Mouse (Mus musculus) kidney, postnatal 0 days (tissue): ENCODE results near the gene Galns. TPM values are rescaled to one million over a fixed set of nuclear protein-coding genes. Genes with fewer than 3 reads are reported as not detected.

Experiments
- ATAC-seq: fragments of 200-750 bp; cut with Nextera tagmentation; replicated peaks from 2 replicates; pipeline ENCODE4 v1.8.0; 2017; ENCODE audit warnings: low read depth, moderate number of reproducible peaks, moderate TSS enrichment, moderate library complexity; ENCODE audit not compliant: low FRiP score
- DNase-seq: peaks from one replicate; pipeline ENCODE4 v3.0.0-alpha.2; 2016; ENCODE audit warnings: low spot score
- H3K27ac ChIP-seq: fragments of 300-500 bp; sonication (generic); 2 replicates; pipeline ENCODE4 v1.5.1; 2014; ENCODE audit warnings: mild to moderate bottlenecking
- H3K27me3 ChIP-seq: fragments of 300-500 bp; sonication (generic); 2 replicates; pipeline ENCODE4 v1.6.1; 2014; ENCODE audit warnings: low read length, mixed read lengths; ENCODE audit not compliant: insufficient read depth
- H3K36me3 ChIP-seq: fragments of 300-500 bp; sonication (generic); 2 replicates; pipeline ENCODE4 v1.6.1; 2014; ENCODE audit warnings: low read length, mixed read lengths; ENCODE audit not compliant: insufficient read depth
- H3K4me1 ChIP-seq: fragments of 300-500 bp; sonication (generic); replicated peaks from 2 replicates; pipeline ENCODE4 v1.6.1; 2014; ENCODE audit warnings: antibody characterized with exemption, low read length, mixed read lengths; ENCODE audit not compliant: insufficient read depth
- H3K4me2 ChIP-seq: fragments of 300-500 bp; sonication (generic); 2 replicates; pipeline ENCODE4 v1.6.1; 2014; ENCODE audit warnings: mild to moderate bottlenecking, low read length, moderate library complexity, mixed read lengths
- H3K4me3 ChIP-seq: fragments of 300-500 bp; sonication (generic); replicated peaks from 2 replicates; pipeline ENCODE4 v1.5.1; 2014; ENCODE audit warnings: low read depth, low read length
- H3K9ac ChIP-seq: fragments of 300-500 bp; sonication (generic); 2 replicates; pipeline ENCODE4 v1.6.1; 2014; ENCODE audit warnings: low read depth, low read length
- H3K9me3 ChIP-seq: fragments of 300-500 bp; sonication (generic); replicated peaks from 2 replicates; pipeline ENCODE4 v1.6.1; 2016; ENCODE audit warnings: low read length, inconsistent platforms, mixed read lengths
- CTCF ChIP-seq: IDR thresholded peaks from 2 replicates; pipeline ENCODE4 v1.5.1; 2016; ENCODE audit warnings: antibody characterized with exemption, low read depth, mild to moderate bottlenecking, moderate library complexity
- WGBS: fragments of 180-500 bp; shearing (Covaris S2); extraction: QIAGEN DNeasy Blood & Tissue Kit; methylation state at CpG from one replicate; pipeline ENCODE4 v1.1.7; 2014; 5-methylcytosine and 5-hydroxymethylcytosine counted together
- polyA plus RNA-seq: library from polyadenylated mRNA; unstranded; fragments of >200 nt; fragmentation: Nextera tagmentation; extraction: Ambion mirVana; gene quantifications from 2 replicates; pipeline ENCODE4 v1.2.1, GENCODE M21; 2015

The Galns gene
- polyA plus RNA-seq, 1 experiment from 2014 or later, result 19.4 TPM

DNA sequence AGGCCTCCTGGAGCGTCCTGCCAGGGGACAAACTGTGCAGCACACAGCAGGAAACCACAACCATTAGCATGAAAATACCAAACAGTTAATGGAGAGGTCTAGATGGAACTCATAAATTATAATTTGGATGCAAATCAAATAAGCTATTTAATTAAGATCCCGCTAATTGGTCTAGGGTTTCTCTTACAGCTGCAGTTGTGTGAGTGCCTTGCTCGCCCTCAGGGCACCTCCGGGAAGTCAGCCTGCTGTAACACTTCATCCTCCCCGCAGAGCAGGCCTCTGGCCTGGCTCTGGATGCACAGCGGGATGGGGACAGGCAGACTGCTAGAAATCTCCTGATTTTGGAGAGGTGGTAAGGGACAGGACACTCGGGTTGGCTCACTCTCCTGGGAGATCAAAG is 25.1 kb downstream of the Galns start:
- Histone ChIP-seq H3K4me3 (no peak overlapping the region), H3K9me3 (no peaks in the 10 kb centered on the region), H3K4me2 (no peak overlapping the region), H3K4me1 (0 out of 2 replicates have a peak, but pooled peaks cover 7% of the 10 kb centered on the region), H3K9ac (no peak overlapping the region), H3K27me3 (no peaks in the 10 kb centered on the region), H3K36me3 (no peaks in the 10 kb centered on the region), H3K27ac (0 out of 2 replicates have a peak overlapping the region, but pooled peaks have one; percentile 37)
- ATAC-seq (no peak), DNase-seq (no peak)
- WGBS, result 40% methylated on average over 7 of the region's 7 CpGs
- no peak for TF ChIP-seq CTCF

DNA sequence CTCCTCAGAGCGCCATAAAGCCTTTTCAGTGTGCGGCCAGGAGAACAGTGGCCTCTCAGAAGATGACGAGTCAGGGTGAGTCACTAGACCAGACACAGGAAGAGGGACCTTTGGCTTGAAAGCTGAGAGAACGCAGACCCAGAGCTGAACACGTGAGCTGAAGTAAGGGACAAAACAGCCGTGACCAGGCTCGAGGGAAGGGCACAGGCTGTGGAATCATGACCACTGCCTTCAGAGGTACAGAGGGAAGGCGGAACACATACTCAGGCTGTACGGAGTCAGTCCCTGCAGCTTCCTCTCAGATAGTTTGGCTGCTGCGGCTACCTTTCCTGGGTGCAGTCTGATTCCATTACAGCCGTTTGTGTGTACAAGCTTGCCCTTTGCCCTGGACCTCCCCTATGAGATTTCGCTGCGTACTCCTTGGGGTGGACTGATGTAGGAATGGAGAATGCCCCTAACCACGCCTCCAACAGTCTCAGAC is 25.8 kb downstream of the Galns start:
- no peaks in the 10 kb centered on the region for H3K27me3 ChIP-seq
- peak; percentile 33; the same call in 1 of the 2 replicates for ATAC-seq
- no peak overlapping the region for H3K4me3 ChIP-seq
- 35% methylated on average over 14 of the region's 14 CpGs for WGBS
- 0 out of 2 replicates have a peak overlapping the region, but pooled peaks have one; percentile 37 for H3K27ac ChIP-seq
- H3K4me1 ChIP-seq, result 0 out of 2 replicates have a peak, but pooled peaks cover 7% of the 10 kb centered on the region
- H3K9ac ChIP-seq, result no peak overlapping the region
- H3K36me3 ChIP-seq, result no peaks in the 10 kb centered on the region
- no peak for TF ChIP-seq CTCF
- H3K4me2 ChIP-seq, result no peak overlapping the region
- no peaks in the 10 kb centered on the region for H3K9me3 ChIP-seq
- no peak for DNase-seq

DNA sequence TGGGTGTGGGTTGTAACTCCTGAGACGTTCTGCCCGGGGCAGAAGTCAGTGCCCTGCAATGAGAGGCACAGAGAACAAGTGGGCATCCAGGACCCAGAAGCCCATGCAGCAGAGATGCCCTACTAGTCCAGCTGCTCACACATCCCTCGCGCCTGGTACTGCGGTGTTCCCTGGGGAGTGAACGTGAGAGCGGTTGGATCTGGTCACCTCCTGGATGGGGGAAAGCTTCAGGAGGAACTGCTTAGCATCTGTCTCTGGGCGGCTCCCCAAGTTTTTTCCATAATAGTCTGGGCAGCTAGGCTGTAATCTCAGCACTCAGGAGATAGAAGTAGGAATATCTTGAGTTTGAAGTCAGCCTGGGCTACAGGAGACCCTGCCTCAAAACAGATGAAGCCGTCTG is 26.3 kb downstream of the Galns start:
- TF ChIP-seq CTCF, result no peak

DNA sequence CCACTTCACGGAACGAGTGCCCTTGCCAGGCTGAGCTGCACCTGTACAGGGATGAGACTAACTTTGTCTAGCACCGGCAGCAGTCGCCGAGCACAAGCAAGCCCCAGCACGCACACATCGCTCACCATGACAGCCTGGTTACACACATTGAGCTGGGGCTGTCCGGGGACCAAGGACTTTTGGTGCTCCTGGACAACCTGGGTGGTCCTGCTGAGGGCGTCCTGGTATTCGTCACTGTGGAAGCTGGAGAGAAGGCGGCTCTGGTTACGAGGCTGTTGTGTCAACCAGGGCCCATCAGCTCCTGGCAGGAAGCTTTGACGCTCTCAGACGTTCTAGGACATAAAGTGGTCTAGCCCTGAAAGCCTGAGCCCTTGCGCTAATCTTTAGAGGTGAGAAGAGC is 30.3 kb downstream of the Galns start:
- TF ChIP-seq CTCF, result no peak
- WGBS, result 52% methylated on average over 14 of the region's 15 CpGs
- peaks cover 22% of the 10 kb centered on the region for H3K4me1 ChIP-seq
- no peak overlapping the region for H3K27ac ChIP-seq
- no peak overlapping the region for H3K4me3 ChIP-seq
- no peaks in the 10 kb centered on the region for H3K27me3 ChIP-seq
- no peak for ATAC-seq
- H3K9ac ChIP-seq, result no peak overlapping the region
- H3K4me2 ChIP-seq, result no peak overlapping the region
- no peak for DNase-seq
- H3K36me3 ChIP-seq, result no peaks in the 10 kb centered on the region
- H3K9me3 ChIP-seq, result no peaks in the 10 kb centered on the region

More for the DNA sequence above, 26.3 kb downstream of the Galns start:
- 0 out of 2 replicates have a peak overlapping the region, but pooled peaks have one; percentile 37 for H3K27ac ChIP-seq
- no peak overlapping the region for H3K9ac ChIP-seq
- H3K36me3 ChIP-seq, result no peaks in the 10 kb centered on the region
- 0 out of 2 replicates have a peak, but pooled peaks cover 7% of the 10 kb centered on the region for H3K4me1 ChIP-seq
- H3K4me3 ChIP-seq, result no peak overlapping the region
- WGBS, result 82% methylated on average over 9 of the region's 9 CpGs
- H3K27me3 ChIP-seq, result no peaks in the 10 kb centered on the region
- ATAC-seq (no peak), DNase-seq (no peak)
- no peak overlapping the region for H3K4me2 ChIP-seq
- no peaks in the 10 kb centered on the region for H3K9me3 ChIP-seq

DNA sequence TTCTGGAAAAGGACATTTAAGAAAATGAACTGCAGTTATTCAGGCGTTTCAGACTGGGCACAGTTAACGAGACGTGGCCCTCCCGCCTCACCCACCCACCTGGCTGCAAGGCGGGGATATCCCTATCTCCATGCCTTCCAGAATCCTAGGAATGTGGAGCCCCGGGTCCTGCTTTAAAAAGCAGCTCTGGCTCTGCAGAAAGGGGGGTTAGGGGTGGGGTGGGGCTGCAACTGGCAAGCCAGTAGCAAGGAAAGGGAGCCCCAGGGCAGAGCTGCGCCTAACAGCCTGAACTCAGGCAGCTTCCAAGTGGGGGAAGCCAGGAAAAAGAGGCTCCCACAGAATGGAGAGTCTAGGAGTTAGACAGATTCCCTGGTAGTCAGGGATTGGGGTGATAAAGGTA is 32.1 kb downstream of the Galns start:
- 43% methylated on average over 7 of the region's 7 CpGs for WGBS
- H3K9ac ChIP-seq, result no peak overlapping the region
- no peak for TF ChIP-seq CTCF
- H3K4me1 ChIP-seq, result peaks cover 26% of the 10 kb centered on the region
- ATAC-seq (no peak), DNase-seq (no peak)
- no peaks in the 10 kb centered on the region for H3K9me3 ChIP-seq
- H3K27ac ChIP-seq, result no peak overlapping the region
- no peaks in the 10 kb centered on the region for H3K36me3 ChIP-seq
- no peak overlapping the region; the same call in 1 of the 2 replicates for H3K4me2 ChIP-seq
- no peaks in the 10 kb centered on the region for H3K27me3 ChIP-seq
- H3K4me3 ChIP-seq, result no peak overlapping the region

DNA sequence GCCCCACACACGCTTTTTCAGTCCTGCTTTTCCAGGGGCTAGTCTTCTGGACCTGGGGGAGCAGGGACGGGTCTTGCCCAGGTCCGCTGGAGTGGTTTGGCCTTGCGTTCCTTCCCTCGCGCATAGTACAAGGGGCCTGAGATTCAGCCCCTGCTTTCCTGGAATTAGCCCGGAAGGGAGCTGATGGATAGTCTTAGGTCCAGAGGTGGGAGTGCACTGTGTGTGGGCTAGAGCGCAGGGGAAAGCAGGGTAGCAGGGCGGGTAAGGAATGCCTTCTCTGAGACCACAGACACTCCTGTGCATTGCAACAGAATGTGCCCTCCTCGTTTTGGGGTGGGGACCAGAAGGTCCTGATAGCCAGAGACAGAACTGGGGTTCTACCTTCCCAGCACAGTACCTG is 34.1 kb downstream of the Galns start:
- 12% methylated on average over 10 of the region's 10 CpGs for WGBS

DNA sequence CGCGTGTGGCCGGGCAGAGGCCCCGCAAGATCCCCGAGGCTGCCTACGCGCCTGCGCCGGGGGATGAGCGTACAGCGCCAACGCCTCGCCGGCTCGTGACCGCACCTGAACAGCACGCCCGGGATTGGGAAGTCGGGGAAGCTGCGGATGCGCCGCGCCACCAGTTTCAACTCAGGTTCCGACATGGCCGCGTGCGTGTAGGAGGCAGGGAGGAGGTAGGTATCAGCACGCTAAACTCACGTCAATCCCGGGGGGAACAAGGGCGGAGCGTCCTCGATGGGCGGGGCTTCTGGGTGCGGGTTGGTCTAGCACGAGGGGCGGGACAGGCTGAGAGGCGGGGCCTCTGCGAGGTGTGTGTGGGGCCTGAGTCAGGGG is 34.6 kb downstream of the Galns start, which contains the start of gene Aprt:
TSS of gene Aprt (minus strand) at position 262 of the 375 bp plus-strand sequence.
- Histone ChIP-seq H3K4me1 (peaks cover 26% of the 10 kb centered on the region), H3K4me3 (peak within 1 kb of the TSS; percentile 62), H3K36me3 (peaks cover 12% of the 10 kb centered on the region), H3K9ac (peak within 1 kb of the TSS; percentile 71), H3K4me2 (peak within 1 kb of the TSS; percentile 89), H3K27me3 (no peaks in the 10 kb centered on the region), H3K27ac (peak within 1 kb of the TSS; percentile 83), H3K9me3 (no peaks in the 10 kb centered on the region)
- ATAC-seq, result peak; percentile 82
- DNase-seq, result peak; percentile 96
- no peak for TF ChIP-seq CTCF
- WGBS, result 0% methylated on average over 39 of the region's 39 CpGs

More for the DNA sequence above, 34.1 kb downstream of the Galns start:
- no peak overlapping the region for H3K27ac ChIP-seq
- peak overlapping the region; percentile 89 for H3K4me2 ChIP-seq
- H3K27me3 ChIP-seq, result no peaks in the 10 kb centered on the region
- peak overlapping the region; percentile 71 for H3K9ac ChIP-seq
- ATAC-seq (peak; percentile 12; the same call in 1 of the 2 replicates), DNase-seq (peak; percentile 72)
- peaks cover 26% of the 10 kb centered on the region for H3K4me1 ChIP-seq
- H3K9me3 ChIP-seq, result no peaks in the 10 kb centered on the region
- no peak overlapping the region for H3K4me3 ChIP-seq
- TF ChIP-seq CTCF, result no peak
- H3K36me3 ChIP-seq, result peaks cover 7% of the 10 kb centered on the region
